8 mouse cellular contexts compared by ENCODE assay signal in the genomic region with DNA sequence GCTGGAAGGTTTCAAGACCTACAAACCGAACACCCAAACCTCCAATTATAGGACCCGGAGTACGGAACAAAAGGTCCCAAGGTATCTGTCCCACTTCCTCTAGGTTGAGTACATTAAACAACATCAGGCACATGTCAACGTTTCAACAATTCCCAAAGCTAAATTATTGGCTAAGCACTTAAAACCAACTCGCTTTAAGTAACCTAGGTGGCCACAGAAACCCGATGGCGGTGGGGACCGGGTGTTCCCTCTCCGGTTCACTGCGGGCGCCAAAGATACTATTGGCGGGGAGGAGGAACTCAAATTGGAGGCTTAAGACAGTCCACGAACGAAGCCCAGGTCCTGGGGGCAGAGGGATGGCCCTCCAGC. TPM values are rescaled to one million over a fixed set of nuclear protein-coding genes. Genes with fewer than 3 reads are reported as not detected.
DNase-seq lines count a peak whose midpoint lies in the region; ATAC-seq and TF ChIP-seq lines count a peak whose summit lies in the region.

No protein-coding gene starts in this region.

- H3K9me3 ChIP-seq in heart, embryonic 12.5 days (replicated peaks): no peaks in the 10 kb centered on the region
- H3K9me3 ChIP-seq in ES-E14 (ENCODE audit: control insufficient read depth, insufficient read depth, low read depth, low read length): no peaks in the 10 kb centered on the region
- H3K9me3 ChIP-seq in heart, embryonic 15.5 days (replicated peaks): no peaks in the 10 kb centered on the region

- H3K27ac ChIP-seq in heart, embryonic 12.5 days (ENCODE audit: poor library complexity, severe bottlenecking): peak overlapping the region; percentile 81
- H3K27ac ChIP-seq in ES-E14 (ENCODE audit: insufficient read depth, low read depth, low read length, poor library complexity, severe bottlenecking): no peak overlapping the region
- peak overlapping the region; percentile 89 for H3K27ac ChIP-seq in heart, embryonic 15.5 days

- ATAC-seq in heart, embryonic 12.5 days (ENCODE audit: insufficient number of reproducible peaks, low FRiP score): no peak; the same call in 1 of the 2 replicates
- ATAC-seq in heart, embryonic 15.5 days (replicated peaks; ENCODE audit: insufficient number of reproducible peaks, insufficient read depth, low FRiP score, low read depth): peak; percentile 7; the same call in 1 of the 2 replicates

- H3K4me3 ChIP-seq in heart, embryonic 12.5 days: peak overlapping the region; percentile 87
- peak overlapping the region; percentile 77 to 86 for H3K4me3 ChIP-seq in ES-E14 (ENCODE audit: insufficient read depth in 1 of 2, low read depth in 1 of 2, low read length in 2 of 2, poor library complexity in 1 of 2, severe bottlenecking in 1 of 2)
- H3K4me3 ChIP-seq in heart, embryonic 15.5 days: peak overlapping the region; percentile 91

- in situ Hi-C loops in ES-E14 (cut with MboI; ENCODE audit: low sequenced_read_pairs in 2 of 2, unreplicated experiment in 2 of 2): no loop called here

- peaks cover 20% of the 10 kb centered on the region for H3K4me1 ChIP-seq in heart, embryonic 12.5 days (replicated peaks)
- no peaks in the 10 kb centered on the region for H3K4me1 ChIP-seq in ES-E14 (ENCODE audit: control insufficient read depth in 2 of 2, insufficient read depth in 2 of 2, low read length in 2 of 2, poor library complexity in 1 of 2)
- H3K4me1 ChIP-seq in heart, embryonic 15.5 days (replicated peaks): peaks cover 11% of the 10 kb centered on the region

- H3K27me3 ChIP-seq in heart, embryonic 12.5 days (replicated peaks): no peaks in the 10 kb centered on the region
- H3K27me3 ChIP-seq in heart, embryonic 15.5 days: no peaks in the 10 kb centered on the region

- H3K36me3 ChIP-seq in heart, embryonic 12.5 days: no peaks in the 10 kb centered on the region
- H3K36me3 ChIP-seq in ES-E14 (ENCODE audit: control insufficient read depth, insufficient read depth, low read length, poor library complexity, severe bottlenecking): no peaks in the 10 kb centered on the region
- no peaks in the 10 kb centered on the region for H3K36me3 ChIP-seq in heart, embryonic 15.5 days

- WGBS in heart, embryonic 12.5 days: 1% methylated on average over 14 of the region's 14 CpGs
- WGBS in heart, embryonic 15.5 days: 2% methylated on average over 14 of the region's 14 CpGs

- peak overlapping the region; percentile 92 for H3K4me2 ChIP-seq in heart, embryonic 12.5 days
- peak overlapping the region; percentile 84 for H3K4me2 ChIP-seq in heart, embryonic 15.5 days

- no peak for DNase-seq in heart, adult 11 months
- no peak for DNase-seq in ES-E14 (ENCODE audit: low read depth, low spot score)
- peak; percentile 39 for DNase-seq in lung, postnatal 36 days
- no peak for DNase-seq in adrenal gland, adult 2 months
- DNase-seq in cerebellum, postnatal 36 days: no peak
- DNase-seq in T-cell, adult 2 months (ENCODE audit: low spot score): no peak

- H3K9ac ChIP-seq in heart, embryonic 12.5 days: peak overlapping the region; percentile 88
- H3K9ac ChIP-seq in ES-E14 (ENCODE audit: insufficient read depth, low read depth, low read length, poor library complexity, severe bottlenecking): peak overlapping the region; percentile 78
- H3K9ac ChIP-seq in heart, embryonic 15.5 days: peak overlapping the region; percentile 91

TF ChIP-seq in ES-E14, 5 proteins besides CTCF, POLR2A, EP300 and RAD21:
- TF ChIP-seq HCFC1 (IDR thresholded peaks at IDR 0.05; ENCODE audit: borderline replicate concordance, insufficient read depth, low read length) (0 out of 2 replicates have a peak, but pooled peaks have one; percentile 8), MAFK (IDR thresholded peaks at IDR 0.05; ENCODE audit: insufficient read depth, low read depth, low read length) (no peak)

RNA-seq across cellular contexts. Expression of gene Cdk14, which starts 40.6 kb away (rescaled TPM):
- polyA plus RNA-seq in heart, embryonic 12.5 days (2016; fragmentation: Nextera tagmentation; extraction: Ambion mirVana): 20.4 and 21.3 TPM in 2 replicates
- 3.5 TPM in 2 replicates for total RNA-seq in ES-E14 (2012; rRNA removed)
- 12.0 and 13.6 TPM in 2 replicates for polyA plus RNA-seq in heart, embryonic 15.5 days (2015; fragmentation: Nextera tagmentation; extraction: Ambion mirVana)
- 10 to 100 TPM; 11.4 to 12.3 TPM for total RNA-seq in adrenal gland, adult 2 months (2021)
- polyA plus RNA-seq in adrenal gland, adult 2 months (2012; rRNA removed): 0.66 and 0.74 TPM in 2 replicates
